Mouse (Mus musculus): Measurements from ENCODE around the gene Oasl1.

- TF ChIP-seq POLR2A (IDR thresholded peaks at IDR 0.05; ENCODE audit: borderline replicate concordance, control insufficient read depth, low read depth, low read length): no peak
- TF ChIP-seq CTCF (IDR thresholded peaks at IDR 0.05; ENCODE audit: control insufficient read depth, insufficient read depth, low read length): no peak
Observed at GRCm38 (mm10) chr5:114948891-114949290, 25.9 kb downstream of the Oasl1 start.

Measured in bone marrow, adult 2 months (tissue).